Mouse (Mus musculus): Measurements from ENCODE around the gene Jpt1. TPM values are rescaled to one million over a fixed set of nuclear protein-coding genes. Genes with fewer than 3 reads are reported as not detected.
"Not testable (repeated sequence)": the region's sequence is repeated elsewhere in the genome, so short reads cannot be mapped to it uniquely, and the experiment has no call there.

The Jpt1 gene
- 100 to 1,000 TPM in 1 of 2 experiments, 10 to 100 TPM in 1; 80.5 to 106 TPM for total RNA-seq (2021)
- long read RNA-seq, experiment 1, partial matches to known transcripts = 0 of 5 reads
- long read RNA-seq, experiment 1, other reads (novel, unspliced or antisense) = 3 of 5 reads
- long read RNA-seq, experiment 2, partial matches to known transcripts = 1 of 3 reads
- long read RNA-seq, experiment 2, other reads (novel, unspliced or antisense) = 2 of 3 reads

DNA sequence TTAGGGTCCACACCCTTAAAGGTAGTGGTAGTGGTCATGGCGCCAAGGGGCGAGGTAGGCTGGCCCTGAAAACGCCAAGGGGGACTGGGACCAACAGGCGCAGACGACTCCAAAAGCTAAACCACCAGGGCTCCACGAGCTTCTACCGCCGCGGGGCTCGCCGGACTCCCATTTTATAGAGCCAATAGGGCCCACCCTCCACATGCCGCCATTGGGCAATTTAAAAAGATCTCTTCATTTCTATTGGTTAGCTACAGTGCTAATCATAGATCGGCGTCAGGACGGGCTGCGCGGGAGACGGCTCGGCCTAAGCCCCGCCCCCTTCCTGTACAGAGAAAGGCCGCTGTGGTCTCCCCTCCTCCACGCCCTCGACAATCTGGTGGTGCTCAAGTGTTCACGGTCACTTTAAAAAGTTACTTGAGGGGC is at the start of gene Jpt1:
Gene Jpt1, minus strand, starts transcription at position 150 of the 426 bp plus-strand sequence.
- DNase-seq = peak; percentile 93 to 98

DNA sequence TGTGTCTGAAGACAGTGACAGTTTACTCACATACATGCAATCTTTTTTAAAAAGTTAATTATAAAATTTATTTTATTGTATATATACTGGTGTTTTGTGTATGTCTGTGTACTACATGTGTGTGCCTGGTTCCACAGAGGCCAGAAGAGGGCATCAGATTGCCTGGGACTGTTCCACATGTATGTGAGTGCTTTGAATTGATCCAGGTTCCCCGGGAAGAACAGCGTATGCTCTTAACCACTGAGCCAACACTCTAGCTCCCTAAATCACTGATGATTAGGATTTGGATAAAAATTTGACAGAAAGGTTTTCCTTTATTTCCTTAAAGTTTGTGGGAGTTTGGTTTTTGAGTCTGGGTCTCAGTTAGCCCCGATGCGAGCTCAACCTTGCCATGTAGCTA is 49.2 kb upstream of the Jpt1 start:
- peak in 1 of 2 experiments; percentile 20 for DNase-seq

DNA sequence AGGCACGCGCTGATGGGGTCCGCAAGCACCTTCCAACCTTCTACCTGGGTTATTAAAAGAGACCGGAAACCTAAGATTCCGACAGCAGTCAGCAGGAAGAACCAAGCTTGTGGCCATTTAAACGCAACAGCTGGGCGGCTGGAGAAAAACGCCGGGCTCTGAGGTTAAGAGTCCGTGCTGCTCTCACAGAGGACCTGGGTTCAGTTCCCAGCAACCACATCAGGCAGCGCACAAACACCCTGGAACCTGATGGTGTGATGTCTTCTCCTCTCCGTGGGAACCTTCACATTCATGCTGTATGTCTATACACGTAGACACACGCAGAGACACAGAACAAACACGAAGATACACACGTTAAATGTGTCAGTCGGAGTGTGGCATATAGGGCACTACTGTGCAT is 41.5 kb upstream of the Jpt1 start:
- DNase-seq = no peak

DNA sequence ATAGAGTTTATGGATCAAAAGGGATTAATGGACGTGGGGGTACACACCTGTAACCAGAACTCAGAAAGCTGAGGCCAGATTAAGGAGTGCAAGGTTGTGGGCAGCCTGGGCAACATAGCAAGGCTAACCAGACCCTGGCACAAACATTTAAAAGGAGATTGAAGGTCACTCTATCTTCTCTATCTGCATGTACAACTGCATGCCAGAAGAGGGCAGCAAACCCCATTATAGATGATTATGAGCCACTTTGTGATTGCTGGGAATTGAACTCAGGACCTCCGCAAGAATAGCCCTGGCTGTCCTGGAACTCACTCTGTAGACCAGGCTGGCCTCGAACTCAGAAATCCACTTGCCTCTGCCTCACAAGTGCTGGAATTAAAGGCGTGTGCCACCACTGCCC is 38.6 kb upstream of the Jpt1 start:
- DNase-seq = peak in 1 of 2 experiments; percentile 42

DNA sequence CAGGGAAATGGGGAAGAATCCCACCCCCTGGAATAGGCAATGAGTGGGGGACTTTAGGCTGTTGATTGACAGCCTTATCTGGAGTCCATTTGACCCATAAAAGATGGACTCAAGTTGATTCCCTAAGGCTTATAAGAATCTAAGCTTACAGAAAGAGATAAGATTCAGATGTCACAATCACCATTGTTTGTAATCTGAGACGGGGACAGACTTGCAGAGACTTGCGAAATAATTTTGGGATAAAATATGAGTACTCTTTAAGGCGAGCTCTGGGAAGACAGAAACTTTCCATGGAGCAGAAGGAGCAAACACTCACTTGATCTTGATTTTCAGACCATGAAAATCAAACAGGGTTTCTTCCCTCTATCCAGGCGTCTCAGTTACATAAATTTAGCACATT is 29.4 kb upstream of the Jpt1 start:
- no peak for DNase-seq

DNA sequence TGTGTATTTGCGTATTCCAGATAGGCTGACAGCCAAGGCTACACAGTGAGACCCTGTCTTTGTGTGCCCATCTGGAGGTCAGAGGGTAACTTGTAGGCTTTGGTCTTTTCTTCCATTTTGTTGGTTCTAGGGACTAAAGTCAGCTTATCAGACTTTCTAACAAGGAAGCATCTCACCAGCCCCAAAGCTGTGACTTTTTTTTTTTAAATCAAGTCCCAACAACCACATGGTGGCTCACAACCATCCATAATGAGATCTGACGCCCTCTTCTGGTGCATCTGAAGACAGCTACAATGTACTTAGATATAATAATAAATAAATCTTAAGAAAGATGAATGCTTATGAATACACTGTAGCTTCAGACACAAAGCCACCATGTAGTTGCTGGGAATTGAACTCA is 23.9 kb upstream of the Jpt1 start:
- no peak for DNase-seq

DNA sequence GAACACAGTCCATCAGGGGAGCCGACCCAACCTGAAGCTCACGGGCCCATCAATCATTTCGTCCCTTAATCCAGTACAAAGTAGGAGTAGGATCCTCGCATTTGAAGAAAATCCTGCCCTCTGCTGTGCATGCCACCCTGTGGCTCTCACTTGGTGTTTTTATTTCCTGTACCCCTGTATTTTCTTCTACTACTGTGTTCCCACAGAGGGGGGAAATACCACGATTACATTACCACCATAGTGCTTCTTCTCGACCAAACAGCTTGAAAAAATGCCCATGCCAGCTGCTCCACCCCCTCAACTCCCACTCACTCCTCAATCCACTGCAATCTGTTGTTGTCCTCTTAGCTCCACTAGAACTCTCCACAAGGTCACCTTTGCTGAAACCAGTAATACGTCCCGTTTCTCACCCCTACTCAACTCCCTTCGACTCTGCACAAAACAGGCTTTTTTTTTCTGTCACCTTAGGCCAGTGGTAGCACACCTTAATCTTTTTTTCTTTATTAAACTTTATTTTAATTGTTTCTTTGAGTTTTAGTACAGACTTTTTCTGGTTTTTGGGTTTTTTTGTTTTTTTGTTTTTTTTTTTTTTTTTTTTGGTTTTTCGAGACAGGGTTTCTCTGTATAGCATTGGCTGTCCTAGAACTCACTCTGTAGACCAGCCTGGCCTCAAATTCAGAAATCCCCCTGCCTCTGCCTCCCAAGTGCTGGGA is 22.8 kb upstream of the Jpt1 start:
- peak in 1 of 2 experiments; percentile 14 for DNase-seq

DNA sequence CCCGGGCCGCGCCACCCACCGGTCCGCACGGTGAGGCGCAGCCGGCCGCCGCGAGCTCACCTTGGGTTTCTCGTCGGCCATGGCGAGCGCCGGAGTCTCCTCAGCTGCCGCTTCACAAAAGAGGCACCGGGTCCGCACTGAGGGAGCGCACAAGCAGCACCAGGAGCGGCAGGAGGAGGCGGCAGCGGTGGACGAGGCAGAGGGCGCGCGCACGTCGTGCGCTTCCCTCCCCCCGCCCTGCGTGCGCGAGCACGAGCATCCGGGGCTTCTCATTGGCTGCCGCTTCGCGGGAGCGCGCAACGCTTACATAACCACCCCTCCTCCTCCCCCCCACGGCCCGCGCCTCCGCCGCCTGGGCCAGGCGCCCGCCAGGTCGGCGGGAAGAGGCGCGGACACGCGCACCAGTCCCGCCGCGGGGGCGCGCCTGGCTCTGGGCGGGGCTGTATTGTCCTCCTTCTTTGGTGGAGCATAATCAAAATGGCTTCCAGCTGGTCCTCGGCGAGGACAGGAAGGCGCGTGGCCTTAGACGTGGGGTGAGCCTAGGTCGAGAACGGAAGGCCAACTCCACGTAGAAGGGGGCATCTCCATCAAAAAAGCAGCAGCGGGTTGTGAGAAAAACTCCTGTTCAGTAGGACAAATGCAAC is 22.0 kb upstream of the Jpt1 start, which contains the start of gene Sumo2:
Gene Sumo2, minus strand, starts transcription at position 239 of the 644 bp plus-strand sequence.
- peak; percentile 98 to 99 for DNase-seq

DNA sequence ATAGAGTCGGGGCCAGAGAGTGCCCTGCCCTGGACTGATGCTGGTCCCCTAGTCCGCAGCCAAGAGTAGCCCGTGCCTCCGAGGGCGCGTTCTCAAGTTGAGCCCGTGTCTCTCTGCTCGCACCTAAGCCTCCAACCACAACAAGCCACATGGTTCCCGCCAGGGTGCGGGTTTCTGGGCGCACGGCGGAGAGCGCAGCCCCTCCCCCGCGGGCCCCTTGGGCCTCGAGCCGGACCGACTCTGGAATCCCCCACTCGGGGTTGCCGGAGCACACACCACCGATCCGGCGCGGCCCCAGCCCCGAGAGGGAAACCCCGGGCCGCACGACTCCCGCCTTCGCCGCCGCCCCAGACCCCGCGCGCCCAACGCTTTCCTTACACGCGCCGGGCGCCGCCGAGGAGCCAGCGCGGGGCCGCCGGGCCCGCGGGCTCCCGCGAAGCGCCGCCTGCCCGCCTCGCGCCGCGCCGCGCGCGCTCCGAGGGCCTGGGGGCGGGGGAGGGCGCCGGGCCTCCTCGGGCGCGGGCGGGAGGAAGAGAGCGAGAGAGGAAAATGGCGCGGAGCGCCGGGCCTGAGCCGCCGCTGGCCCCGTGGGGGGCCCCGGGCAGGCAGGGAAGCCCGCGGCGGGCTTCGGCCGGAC is 21.3 kb upstream of the Jpt1 start:
- DNase-seq = peak; percentile 67 to 83

DNA sequence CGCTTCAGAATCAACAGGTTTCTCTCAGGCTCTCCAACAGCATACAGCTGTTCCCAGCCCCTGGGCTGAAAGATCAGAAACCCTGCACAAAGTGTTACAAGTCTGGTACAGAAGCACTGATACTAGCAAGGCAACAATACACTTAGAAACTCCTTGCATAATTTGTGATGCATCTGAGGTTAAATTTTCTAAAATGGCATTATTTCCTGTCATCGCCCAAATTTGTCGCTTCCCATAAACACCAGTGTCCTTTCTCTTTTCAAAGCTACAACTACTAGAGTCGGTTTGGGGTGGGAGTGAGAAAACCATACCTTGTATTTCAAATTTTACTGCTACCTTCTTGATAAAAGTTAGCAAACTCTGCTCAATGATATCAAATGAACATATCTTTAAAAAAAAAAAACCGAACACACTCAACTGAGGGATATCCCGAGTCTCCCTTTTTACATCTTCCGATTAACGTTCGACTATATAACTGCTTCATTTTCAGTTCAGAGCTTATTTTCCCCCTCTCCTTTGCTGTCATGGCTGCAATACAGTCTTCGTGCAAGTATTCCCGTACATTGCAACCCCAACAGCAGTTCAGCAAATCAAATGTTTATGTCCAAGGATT is 20.7 kb upstream of the Jpt1 start:
- DNase-seq = no peak

DNA sequence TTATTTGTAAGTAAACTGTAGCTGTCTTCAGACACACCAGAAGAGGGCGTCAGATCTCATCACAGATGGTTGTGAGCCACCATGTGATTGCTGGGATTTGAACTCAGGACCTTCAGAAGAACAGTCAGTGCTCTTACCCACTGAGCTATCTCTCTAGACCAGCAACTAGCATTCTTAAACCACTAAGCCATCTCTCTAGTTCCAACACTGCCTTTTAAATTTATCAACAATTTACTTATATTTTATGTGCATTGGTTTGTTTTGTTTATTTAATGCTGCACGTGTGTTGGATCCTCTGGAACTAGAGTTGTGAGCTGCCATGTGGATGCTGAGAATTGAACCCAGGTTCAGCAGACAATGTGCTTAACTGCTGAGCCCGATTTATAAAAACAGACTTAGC is 12.3 kb upstream of the Jpt1 start:
- DNase-seq = not testable (repeated sequence)

DNA sequence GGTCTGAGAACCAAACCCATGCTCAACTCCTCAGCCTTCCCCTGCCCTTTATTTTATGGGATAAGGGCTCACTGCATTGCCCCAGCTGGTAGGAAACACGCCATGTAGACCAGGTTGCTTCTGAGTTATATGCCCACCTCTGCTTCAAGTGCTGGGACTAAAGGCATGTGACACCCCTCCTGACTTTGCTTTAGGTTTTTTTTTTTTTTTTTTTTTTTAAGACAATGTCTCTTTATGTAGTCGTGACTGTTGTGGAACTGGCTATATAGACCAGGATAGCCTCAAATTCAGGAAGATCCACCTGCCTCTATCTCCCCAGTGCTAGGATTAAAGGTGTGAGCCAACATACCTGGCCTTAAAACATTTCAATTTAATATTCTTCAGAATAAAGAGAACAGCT is 8.5 kb upstream of the Jpt1 start:
- DNase-seq = no peak

DNA sequence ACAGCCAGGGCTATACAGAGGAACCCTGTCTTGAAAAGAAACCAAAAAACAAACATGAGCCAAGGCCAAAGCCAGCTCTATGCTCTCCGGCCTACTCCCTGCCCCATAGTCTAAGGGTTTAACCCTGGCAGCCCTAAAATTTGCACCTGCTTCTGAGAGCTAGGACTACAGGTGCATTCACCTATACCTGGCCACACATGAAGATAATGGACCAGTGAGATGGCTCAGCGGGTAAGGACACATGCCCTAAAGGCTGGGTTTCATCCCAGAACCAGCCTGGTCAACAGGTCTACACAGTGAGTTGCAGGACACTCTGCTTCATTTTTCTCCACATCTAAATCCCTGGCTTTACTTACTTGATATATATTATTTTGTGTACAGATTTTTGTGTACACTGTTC is 8.1 kb upstream of the Jpt1 start:
- DNase-seq = no peak

DNA sequence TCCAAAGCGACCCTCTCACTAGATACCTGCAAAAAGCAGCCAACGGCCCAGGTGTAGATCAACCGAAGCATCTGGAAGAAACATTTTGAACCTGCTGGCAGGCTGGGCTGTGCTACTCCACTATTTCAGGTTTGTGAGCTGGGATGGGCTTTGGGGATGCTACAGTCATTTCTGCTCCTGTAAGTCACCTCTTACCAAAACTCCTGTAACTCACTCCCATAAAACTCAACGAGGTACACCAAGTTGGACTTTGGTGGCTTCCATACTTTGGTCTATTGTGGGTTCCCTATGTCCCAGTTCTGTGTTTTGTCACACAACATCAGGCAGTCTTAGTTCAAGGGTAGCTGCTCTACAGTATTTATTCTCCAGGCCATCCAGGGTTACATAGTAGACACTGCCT is 6.9 kb upstream of the Jpt1 start:
- no peak for DNase-seq

DNA sequence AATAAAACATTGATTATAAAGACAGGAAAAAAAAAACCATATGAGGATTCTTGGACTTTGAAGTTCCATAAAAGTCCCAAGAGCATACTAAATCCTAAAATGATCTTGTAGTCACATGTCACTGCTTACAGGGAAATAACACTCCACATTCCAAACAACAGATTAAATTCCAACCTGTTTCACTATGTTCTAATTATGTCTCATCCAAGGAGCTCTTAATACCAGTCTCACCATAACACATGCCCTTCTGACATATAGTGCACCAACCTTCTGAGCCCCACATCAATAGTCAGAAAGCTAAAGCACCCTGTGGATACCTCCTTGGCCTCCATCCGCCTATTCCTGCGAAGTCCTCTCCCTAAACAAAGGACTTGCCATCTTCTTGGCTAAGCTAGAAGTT is 6.0 kb upstream of the Jpt1 start:
- no peak for DNase-seq

DNA sequence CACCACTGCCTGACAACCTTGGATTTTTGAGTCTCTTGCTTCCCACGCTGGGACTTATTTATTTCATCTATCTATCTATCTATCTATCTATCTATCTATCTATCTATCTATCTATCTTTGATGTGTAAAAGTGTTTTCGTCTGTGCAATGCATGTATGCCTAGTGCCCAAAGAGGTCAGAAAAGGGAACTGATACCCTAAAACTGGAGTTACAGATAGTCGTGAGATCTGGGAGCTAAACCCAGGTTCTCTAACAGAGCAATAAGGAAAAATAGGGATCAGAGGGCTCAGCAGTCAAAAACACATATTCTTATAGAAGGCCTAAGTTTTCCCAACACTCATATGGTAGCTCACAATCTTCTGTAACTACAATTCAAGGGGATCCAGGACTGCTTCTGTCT is 5.4 kb upstream of the Jpt1 start:
- DNase-seq = no peak

DNA sequence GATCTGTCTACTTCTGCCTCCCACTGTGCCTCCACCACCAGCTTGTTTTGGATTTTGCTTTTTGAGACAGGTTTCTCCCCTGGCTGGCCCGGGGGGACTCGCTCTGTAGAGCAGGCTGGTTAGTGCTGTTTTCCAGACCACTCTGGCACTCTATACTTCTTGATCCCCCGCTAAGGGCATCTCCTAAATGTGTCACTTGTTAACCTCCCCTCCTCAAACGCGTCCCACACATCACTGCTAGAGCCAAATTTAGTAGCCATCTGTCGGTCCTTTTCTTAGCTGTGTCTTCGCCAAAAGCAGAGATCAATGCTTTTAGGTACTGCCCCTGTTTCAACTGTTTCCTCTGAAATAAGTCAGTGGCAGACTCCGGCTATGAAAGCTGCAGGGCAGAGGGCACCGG is 4.5 kb upstream of the Jpt1 start:
- DNase-seq = no peak

DNA sequence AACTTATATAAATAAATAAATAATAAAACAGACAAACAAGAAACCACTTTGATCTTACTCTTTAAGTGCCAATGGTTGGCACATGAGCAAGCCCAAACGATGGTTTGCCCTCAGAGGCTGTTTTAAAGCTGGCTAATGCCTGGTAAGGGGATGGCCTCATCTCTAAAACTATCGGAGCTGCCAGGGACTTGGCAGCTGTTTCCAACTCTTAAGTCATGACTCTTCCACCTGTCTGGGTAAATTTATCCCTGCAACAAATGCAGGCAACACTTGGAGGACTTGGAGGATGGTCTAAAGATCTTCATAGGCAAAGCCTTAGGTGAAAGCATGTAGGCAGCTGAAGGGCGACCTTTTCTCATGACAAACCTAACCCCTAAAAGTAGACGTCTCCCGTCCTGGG is 2.8 kb upstream of the Jpt1 start:
- no peak for DNase-seq

DNA sequence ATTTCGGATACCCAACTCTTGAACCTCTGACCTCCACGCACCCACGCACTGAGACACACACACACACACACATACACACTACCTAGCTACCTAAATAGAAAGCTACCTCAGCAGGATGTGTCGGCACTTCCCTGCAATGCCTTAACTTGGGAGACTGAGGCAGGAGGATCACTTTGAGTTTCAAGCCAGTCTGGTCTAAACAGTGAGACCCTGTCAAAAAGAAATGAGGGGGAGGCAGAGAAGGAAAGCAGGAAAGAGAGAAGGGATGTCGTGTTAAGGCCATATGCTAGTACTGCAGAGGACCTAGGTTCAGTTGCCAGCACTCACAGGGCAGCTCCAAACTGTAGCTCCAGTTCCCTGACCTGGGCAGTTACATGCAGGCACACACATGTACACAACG is 834 bp upstream of the Jpt1 start:
- DNase-seq = no peak

DNA sequence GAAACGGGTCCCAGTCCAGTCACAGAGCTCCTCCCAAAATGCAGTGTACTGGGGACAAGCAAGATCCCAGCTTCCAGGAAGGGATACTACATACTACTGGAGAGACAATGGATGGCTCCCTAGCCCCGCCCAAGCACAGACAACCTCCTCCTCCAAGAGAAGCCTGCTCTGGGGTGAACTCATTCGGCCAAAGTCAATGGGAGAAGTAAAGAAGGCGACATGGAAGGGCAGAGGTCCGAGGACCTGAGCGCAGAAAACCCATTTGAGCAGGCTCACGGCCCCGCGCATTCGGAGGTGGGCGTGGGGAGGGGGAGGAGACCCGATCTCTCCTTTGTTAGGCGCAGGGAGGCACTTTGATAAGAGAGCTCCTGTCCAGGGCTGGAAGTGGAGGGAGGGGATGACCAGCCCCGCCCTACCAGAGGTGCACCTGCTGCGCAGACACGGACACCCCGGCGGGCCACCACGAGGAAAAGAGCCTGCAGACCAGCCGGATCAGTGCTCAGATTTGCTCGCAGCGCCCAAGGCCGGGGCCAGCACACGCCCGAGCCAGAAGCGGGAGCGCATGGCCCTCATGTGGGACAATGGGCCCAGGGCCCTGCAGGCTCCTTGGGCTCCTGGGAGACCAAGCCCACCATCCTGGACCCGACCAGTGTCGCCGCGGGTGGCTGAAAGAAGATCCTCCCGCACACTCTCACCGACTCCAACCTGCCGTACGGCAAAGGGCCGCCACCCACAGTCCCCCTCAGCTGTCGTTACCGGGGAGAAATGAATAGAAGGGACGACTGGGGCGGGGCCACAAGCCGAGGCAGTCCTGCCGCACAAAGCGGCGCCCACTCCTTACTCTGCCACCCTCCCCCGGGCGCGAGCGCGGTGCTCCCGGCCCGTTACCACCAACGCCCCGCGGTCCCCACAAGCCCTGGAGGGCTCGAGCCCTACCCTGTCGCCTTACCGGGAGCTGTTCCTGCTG is 633 bp downstream of the Jpt1 start:
- DNase-seq = peak; percentile 60 to 70

Data from adrenal gland, postnatal 36 days (tissue).